Mouse (Mus musculus): Measurements from ENCODE around the gene Nectin2. TPM values are rescaled to one million over a fixed set of nuclear protein-coding genes. Genes with fewer than 3 reads are reported as not detected.

Gene Nectin2
- polyA plus RNA-seq, 1 experiment from 2014 or later = 87.0 TPM

- no peaks in the 10 kb centered on the region for H3K36me3 ChIP-seq (ENCODE audit: control insufficient read depth, insufficient read depth, low read length)
- 0 out of 2 replicates have a peak overlapping the region, but pooled peaks have one; percentile 70 for H3K9ac ChIP-seq (ENCODE audit: low read depth, low read length)
- no peak overlapping the region for H3K4me2 ChIP-seq
- peaks cover 46% of the 10 kb centered on the region for H3K4me1 ChIP-seq (ENCODE audit: control insufficient read depth, insufficient read depth, low read length)
- ATAC-seq (replicated peaks; ENCODE audit: insufficient number of reproducible peaks, low FRiP score, low TSS enrichment) = no peak
- no peak overlapping the region for H3K4me3 ChIP-seq (ENCODE audit: low read depth, low read length)
- no peaks in the 10 kb centered on the region for H3K27me3 ChIP-seq (ENCODE audit: control insufficient read depth, insufficient read depth, low read length)
- no peaks in the 10 kb centered on the region for H3K9me3 ChIP-seq (replicated peaks; ENCODE audit: control insufficient read depth, low read length)
- 40% methylated on average over 4 of the region's 4 CpGs for WGBS (ENCODE audit: insufficient replicate concordance)
- H3K27ac ChIP-seq (ENCODE audit: low read depth, low read length) = peak overlapping the region; percentile 81; the same call in 1 of the 2 replicates
These were observed 744 bp upstream of the Nectin2 start for GRCm38 (mm10) chr7:19751070-19751383.

GRCm38 (mm10) chr7:19749389-19750216, 680 bp downstream of the Nectin2 start:
- Histone ChIP-seq H3K4me1 (ENCODE audit: control insufficient read depth, insufficient read depth, low read length) (peaks cover 49% of the 10 kb centered on the region), H3K4me2 (peak overlapping the region; percentile 96), H3K27me3 (ENCODE audit: control insufficient read depth, insufficient read depth, low read length) (no peaks in the 10 kb centered on the region), H3K9me3 (replicated peaks; ENCODE audit: control insufficient read depth, low read length) (no peaks in the 10 kb centered on the region), H3K4me3 (ENCODE audit: low read depth, low read length) (peak overlapping the region; percentile 85), H3K27ac (ENCODE audit: low read depth, low read length) (peak overlapping the region; percentile 94), H3K36me3 (ENCODE audit: control insufficient read depth, insufficient read depth, low read length) (no peaks in the 10 kb centered on the region), H3K9ac (ENCODE audit: low read depth, low read length) (peak overlapping the region; percentile 94)
- ATAC-seq (replicated peaks; ENCODE audit: insufficient number of reproducible peaks, low FRiP score, low TSS enrichment) = peak; percentile 90
- WGBS (ENCODE audit: insufficient replicate concordance) = under 1% methylated on average over 37 of the region's 46 CpGs

- Histone ChIP-seq H3K9ac (ENCODE audit: low read depth, low read length) (peak overlapping the region; percentile 94), H3K4me3 (ENCODE audit: low read depth, low read length) (peak overlapping the region; percentile 85), H3K4me2 (peak overlapping the region; percentile 96), H3K9me3 (replicated peaks; ENCODE audit: control insufficient read depth, low read length) (no peaks in the 10 kb centered on the region), H3K27me3 (ENCODE audit: control insufficient read depth, insufficient read depth, low read length) (no peaks in the 10 kb centered on the region), H3K27ac (ENCODE audit: low read depth, low read length) (peak overlapping the region; percentile 94), H3K36me3 (ENCODE audit: control insufficient read depth, insufficient read depth, low read length) (no peaks in the 10 kb centered on the region), H3K4me1 (ENCODE audit: control insufficient read depth, insufficient read depth, low read length) (peaks cover 54% of the 10 kb centered on the region)
- ATAC-seq (replicated peaks; ENCODE audit: insufficient number of reproducible peaks, low FRiP score, low TSS enrichment) = no peak
- under 1% methylated on average over 32 of the region's 32 CpGs for WGBS (ENCODE audit: insufficient replicate concordance)
These were observed 1.8 kb downstream of the Nectin2 start for GRCm38 (mm10) chr7:19748219-19749195.

GRCm38 (mm10) chr7:19747420-19748218, 2.7 kb downstream of the Nectin2 start:
- peak overlapping the region; percentile 85 for H3K4me3 ChIP-seq (ENCODE audit: low read depth, low read length)
- H3K36me3 ChIP-seq (ENCODE audit: control insufficient read depth, insufficient read depth, low read length) = no peaks in the 10 kb centered on the region
- 3% methylated on average over 25 of the region's 25 CpGs for WGBS (ENCODE audit: insufficient replicate concordance)
- peak overlapping the region; percentile 94 for H3K27ac ChIP-seq (ENCODE audit: low read depth, low read length)
- H3K9me3 ChIP-seq (replicated peaks; ENCODE audit: control insufficient read depth, low read length) = no peaks in the 10 kb centered on the region
- H3K9ac ChIP-seq (ENCODE audit: low read depth, low read length) = peak overlapping the region; percentile 94
- H3K27me3 ChIP-seq (ENCODE audit: control insufficient read depth, insufficient read depth, low read length) = no peaks in the 10 kb centered on the region
- H3K4me2 ChIP-seq = peak overlapping the region; percentile 96
- H3K4me1 ChIP-seq (ENCODE audit: control insufficient read depth, insufficient read depth, low read length) = peaks cover 56% of the 10 kb centered on the region
- ATAC-seq (replicated peaks; ENCODE audit: insufficient number of reproducible peaks, low FRiP score, low TSS enrichment) = no peak

GRCm38 (mm10) chr7:19746426-19747201, 3.7 kb downstream of the Nectin2 start:
- WGBS (ENCODE audit: insufficient replicate concordance) = 19% methylated on average over 5 of the region's 6 CpGs
- no peak for ATAC-seq (replicated peaks; ENCODE audit: insufficient number of reproducible peaks, low FRiP score, low TSS enrichment)
- H3K9me3 ChIP-seq (replicated peaks; ENCODE audit: control insufficient read depth, low read length) = no peaks in the 10 kb centered on the region
- 0 out of 2 replicates have a peak, but pooled peaks cover 2% of the 10 kb centered on the region for H3K36me3 ChIP-seq (ENCODE audit: control insufficient read depth, insufficient read depth, low read length)
- peak overlapping the region; percentile 28; the same call in 1 of the 2 replicates for H3K9ac ChIP-seq (ENCODE audit: low read depth, low read length)
- H3K4me2 ChIP-seq = peak overlapping the region; percentile 96
- no peaks in the 10 kb centered on the region for H3K27me3 ChIP-seq (ENCODE audit: control insufficient read depth, insufficient read depth, low read length)
- H3K27ac ChIP-seq (ENCODE audit: low read depth, low read length) = peak overlapping the region; percentile 94
- peak overlapping the region; percentile 85 for H3K4me3 ChIP-seq (ENCODE audit: low read depth, low read length)
- peaks cover 61% of the 10 kb centered on the region for H3K4me1 ChIP-seq (ENCODE audit: control insufficient read depth, insufficient read depth, low read length)

GRCm38 (mm10) chr7:19745971-19746370, 4.3 kb downstream of the Nectin2 start:
- H3K4me2 ChIP-seq = peak overlapping the region; percentile 1; the same call in 1 of the 2 replicates
- H3K27ac ChIP-seq (ENCODE audit: low read depth, low read length) = 0 out of 2 replicates have a peak overlapping the region, but pooled peaks have one; percentile 35
- no peak overlapping the region for H3K4me3 ChIP-seq (ENCODE audit: low read depth, low read length)
- ATAC-seq (replicated peaks; ENCODE audit: insufficient number of reproducible peaks, low FRiP score, low TSS enrichment) = no peak
- H3K9me3 ChIP-seq (replicated peaks; ENCODE audit: control insufficient read depth, low read length) = no peaks in the 10 kb centered on the region
- peaks cover 65% of the 10 kb centered on the region for H3K4me1 ChIP-seq (ENCODE audit: control insufficient read depth, insufficient read depth, low read length)
- H3K36me3 ChIP-seq (ENCODE audit: control insufficient read depth, insufficient read depth, low read length) = 0 out of 2 replicates have a peak, but pooled peaks cover 3% of the 10 kb centered on the region
- 58% methylated on average over 8 of the region's 10 CpGs for WGBS (ENCODE audit: insufficient replicate concordance)
- no peak overlapping the region for H3K9ac ChIP-seq (ENCODE audit: low read depth, low read length)
- H3K27me3 ChIP-seq (ENCODE audit: control insufficient read depth, insufficient read depth, low read length) = no peaks in the 10 kb centered on the region

GRCm38 (mm10) chr7:19744590-19745385, 5.5 kb downstream of the Nectin2 start:
- Histone ChIP-seq H3K9me3 (replicated peaks; ENCODE audit: control insufficient read depth, low read length) (no peaks in the 10 kb centered on the region), H3K4me2 (peak overlapping the region; percentile 46), H3K27ac (ENCODE audit: low read depth, low read length) (peak overlapping the region; percentile 85), H3K27me3 (ENCODE audit: control insufficient read depth, insufficient read depth, low read length) (no peaks in the 10 kb centered on the region), H3K4me3 (ENCODE audit: low read depth, low read length) (no peak overlapping the region), H3K36me3 (ENCODE audit: control insufficient read depth, insufficient read depth, low read length) (peaks cover 11% of the 10 kb centered on the region), H3K4me1 (ENCODE audit: control insufficient read depth, insufficient read depth, low read length) (peaks cover 58% of the 10 kb centered on the region), H3K9ac (ENCODE audit: low read depth, low read length) (peak overlapping the region; percentile 43; the same call in 1 of the 2 replicates)
- WGBS (ENCODE audit: insufficient replicate concordance) = 34% methylated on average over 14 of the region's 14 CpGs
- 0 out of 2 replicates have a peak, but pooled peaks have one; percentile 20 for ATAC-seq (replicated peaks; ENCODE audit: insufficient number of reproducible peaks, low FRiP score, low TSS enrichment)
